Mouse (Mus musculus): ENCODE data around the gene Fgfr3. TPM values are rescaled to one million over a fixed set of nuclear protein-coding genes. Genes with fewer than 3 reads are reported as not detected.

Fgfr3 gene
- total RNA-seq, 1 experiment from 2014 or later, result not detected

DNA sequence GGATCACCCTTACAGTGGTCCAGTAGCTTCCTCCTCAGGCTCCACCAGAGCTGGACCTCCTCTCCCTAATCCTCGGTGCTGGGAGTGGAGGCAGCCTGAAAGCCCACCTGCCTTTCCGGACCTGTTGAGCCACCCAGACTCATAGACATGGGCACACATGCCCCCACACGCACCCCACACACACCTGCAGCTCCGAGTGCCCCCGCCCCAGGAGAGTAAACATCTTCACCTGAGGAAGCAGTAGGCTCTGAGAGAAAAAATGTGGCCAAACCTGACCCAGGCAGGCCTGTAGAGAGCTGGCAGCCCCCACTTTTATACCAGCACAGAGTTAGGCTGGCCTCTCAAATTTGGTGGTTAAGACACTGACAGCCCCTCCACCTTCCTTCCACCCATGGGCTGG is 25.0 kb upstream of the Fgfr3 start:
- ATAC-seq (ENCODE audit: extremely low read depth, insufficient number of reproducible peaks, low FRiP score, poor library complexity, severe bottlenecking), result no peak

DNA sequence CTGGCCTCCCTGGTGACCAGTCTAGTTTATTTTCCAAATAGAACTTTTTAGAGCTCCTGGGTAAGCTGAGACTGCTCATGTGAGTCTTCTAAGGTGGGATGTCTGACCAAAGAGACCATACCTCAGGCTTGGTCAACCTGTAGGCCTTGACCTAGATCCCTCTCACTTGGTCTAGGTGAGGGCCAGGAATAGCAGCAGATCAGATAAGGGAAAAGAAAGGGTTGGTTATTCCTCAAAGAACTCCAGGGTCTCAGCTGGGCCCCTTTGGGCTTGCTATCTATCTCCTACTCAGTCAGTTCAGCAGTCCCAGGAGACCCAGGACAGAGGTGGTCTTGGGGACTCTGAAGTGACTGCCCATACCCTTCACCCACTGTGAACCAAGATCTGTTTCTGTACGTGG is 23.9 kb upstream of the Fgfr3 start:
- ATAC-seq (ENCODE audit: extremely low read depth, insufficient number of reproducible peaks, low FRiP score, poor library complexity, severe bottlenecking), result no peak

DNA sequence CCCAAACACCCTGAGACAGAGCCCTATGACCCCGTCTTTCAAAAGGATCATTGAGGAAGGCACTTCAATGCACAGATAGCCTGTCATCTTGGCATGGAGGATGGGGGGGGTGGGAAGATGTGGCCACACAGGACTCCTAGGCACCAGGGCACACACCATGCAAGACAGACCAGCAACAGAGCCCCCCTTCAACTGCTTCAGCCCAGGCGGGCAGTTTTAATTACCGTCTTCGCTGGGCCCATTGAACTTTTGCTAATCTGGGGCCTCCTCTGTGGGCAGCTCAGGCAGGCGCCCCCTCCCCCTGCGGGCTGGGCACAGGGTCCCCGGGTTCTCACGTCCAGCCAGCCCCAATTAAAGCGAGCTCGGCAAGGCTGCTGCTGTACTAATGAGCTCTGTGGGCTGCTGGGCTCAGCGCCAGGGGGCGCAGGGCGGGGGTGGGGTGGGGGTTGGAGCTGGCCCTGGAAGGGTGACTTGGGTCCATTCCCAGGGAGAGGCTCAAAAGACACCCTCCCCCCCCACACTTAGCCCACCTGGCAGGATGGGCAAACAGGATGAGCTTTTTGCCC is 23.4 kb upstream of the Fgfr3 start:
- no peak for ATAC-seq (ENCODE audit: extremely low read depth, insufficient number of reproducible peaks, low FRiP score, poor library complexity, severe bottlenecking)

DNA sequence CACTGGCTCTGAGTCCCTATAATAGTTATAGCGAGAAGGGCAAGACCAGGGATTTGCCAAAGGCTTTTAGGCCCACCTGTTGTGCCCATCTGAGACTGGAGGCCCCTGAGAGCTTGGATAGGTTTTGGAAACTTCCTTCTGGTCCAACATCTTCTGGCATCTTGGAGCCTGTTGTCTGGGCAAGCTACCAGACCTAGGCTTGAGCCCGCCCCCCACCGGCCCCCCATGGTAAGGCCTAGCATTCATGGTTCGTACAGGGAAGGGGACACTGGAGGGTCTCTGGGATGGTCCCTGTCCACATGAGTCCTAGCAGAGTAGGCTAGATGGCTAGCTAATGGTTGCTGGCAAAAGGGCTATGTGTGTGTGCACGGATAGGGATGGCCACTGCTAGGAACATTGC is 22.8 kb upstream of the Fgfr3 start:
- no peak for ATAC-seq (ENCODE audit: extremely low read depth, insufficient number of reproducible peaks, low FRiP score, poor library complexity, severe bottlenecking)

DNA sequence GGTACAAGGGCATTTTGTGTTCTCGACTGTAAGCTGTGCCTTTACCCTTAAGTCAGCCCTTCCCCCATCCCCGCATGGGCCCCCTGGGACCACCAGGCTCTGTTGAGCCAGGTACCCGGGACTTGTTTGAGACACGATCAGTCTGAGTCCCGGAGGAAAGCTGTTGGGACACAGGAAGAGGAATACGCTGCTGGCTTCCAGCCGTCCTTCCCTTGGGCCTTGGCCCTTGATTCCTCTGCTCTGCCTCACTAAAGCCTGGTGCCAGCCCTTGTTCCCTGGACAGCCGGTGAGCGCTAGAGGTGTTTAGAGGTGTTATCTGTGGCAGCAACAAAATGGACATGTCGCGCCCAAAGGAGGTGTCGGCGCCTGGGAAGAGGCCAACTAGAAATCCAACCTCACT is 21.5 kb upstream of the Fgfr3 start:
- no peak for ATAC-seq (ENCODE audit: extremely low read depth, insufficient number of reproducible peaks, low FRiP score, poor library complexity, severe bottlenecking)

DNA sequence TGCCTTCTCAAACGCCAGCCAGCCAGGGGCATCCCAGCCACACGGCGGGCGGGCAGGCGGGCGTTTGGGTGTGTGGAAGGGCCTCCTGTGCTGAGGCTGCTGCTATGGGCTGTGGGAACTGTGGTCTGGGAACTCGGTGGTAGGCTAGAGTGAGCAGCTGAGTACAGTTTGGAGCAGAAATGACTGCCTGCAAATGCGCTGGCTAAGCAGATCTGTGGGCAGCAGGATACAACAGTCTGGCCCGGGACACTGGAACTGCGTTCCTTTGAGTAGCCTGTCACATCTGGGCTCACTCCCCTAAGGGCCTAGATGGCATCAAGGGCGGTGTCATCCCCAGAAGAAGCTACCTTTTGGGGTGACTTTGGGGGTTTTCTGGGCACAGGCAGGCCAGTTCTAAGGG is 19.6 kb upstream of the Fgfr3 start:
- no peak for ATAC-seq (ENCODE audit: extremely low read depth, insufficient number of reproducible peaks, low FRiP score, poor library complexity, severe bottlenecking)

DNA sequence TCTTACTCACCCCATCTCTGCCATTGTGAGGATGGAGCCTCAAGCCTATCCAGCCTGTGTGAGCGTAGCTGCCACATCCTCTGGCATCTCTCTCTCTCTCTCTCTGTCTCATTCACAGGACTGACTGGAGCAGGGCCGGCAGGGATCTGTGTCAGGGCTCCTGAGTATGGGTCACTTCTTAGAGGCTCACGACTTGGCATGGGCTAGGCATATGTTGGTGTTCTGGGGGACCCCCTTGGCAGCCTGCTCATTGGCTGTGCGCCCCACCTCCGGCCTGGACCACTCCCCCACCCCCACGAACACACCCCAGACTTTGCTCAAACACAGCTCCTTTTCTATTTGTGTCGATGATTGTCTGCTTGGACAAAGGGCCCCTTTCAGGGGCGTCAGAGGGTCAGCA is 17.5 kb upstream of the Fgfr3 start:
- ATAC-seq (ENCODE audit: extremely low read depth, insufficient number of reproducible peaks, low FRiP score, poor library complexity, severe bottlenecking), result no peak

DNA sequence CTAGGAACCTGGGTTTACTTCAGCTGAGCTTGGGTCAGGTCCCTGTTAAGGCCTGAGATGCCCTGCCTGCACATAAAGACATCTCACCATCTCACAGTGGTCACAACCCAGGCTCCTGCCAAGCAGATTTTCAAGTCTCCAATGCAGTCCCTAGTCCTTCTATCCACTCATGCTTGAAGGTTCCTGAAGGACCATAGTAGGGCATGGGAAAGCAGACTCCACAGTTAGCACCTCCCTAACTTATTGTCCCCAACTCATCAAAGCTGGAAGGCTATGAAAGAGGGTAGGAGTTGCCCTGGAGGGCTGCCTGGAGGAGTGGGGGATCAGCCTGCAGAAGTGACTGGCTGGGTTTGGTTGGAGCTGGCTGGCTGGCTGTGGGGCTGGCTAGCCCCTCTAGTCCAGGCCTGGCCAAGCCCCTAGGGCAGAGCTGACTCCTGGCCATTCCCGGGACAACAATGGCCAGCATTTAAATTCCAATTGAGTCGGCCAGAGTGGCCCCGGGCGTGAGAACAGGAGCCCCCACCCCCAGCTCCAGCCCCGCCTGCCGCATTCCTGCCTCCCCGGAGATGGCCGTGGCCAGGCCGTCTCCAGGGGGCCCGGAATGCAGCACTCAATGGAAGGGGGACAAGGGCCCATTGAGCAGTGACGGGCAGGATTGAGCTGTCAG is 16.4 kb upstream of the Fgfr3 start:
- ATAC-seq (ENCODE audit: extremely low read depth, insufficient number of reproducible peaks, low FRiP score, poor library complexity, severe bottlenecking), result no peak

DNA sequence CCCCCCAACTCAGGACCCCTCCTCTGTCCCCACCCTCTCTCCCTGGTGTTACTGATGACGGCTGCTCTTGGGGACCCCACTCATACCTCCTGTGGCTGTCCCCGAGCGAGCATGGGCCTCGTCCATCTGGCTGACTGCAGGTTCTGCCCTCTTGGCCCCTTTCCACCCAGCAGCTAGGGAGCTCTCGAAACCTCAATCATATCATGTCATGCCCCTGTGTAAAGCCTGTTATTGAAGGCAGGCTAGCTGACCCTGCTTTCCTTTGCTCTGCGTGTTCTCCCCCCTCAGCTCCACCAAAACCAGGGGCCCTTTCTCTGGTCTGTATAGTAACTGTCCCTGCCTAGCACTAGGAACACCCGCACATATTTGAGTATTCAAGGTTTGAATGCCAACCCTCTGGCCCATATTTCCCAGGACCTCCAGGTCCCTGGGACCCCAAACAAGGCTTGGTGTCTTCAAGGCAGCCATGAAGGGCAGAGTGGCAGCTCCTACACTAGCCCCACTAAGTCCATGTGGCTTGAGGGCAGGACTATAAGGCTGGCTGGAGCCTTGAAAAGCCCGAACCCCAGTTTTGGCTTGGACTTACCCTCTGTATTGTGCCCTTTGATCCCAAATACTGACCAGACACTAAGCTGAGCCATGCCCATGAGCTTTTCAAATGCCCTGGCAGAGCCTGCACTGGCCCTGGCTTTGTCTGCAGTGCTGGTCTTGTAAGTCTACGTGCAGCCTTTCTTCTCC is 15.7 kb upstream of the Fgfr3 start:
- no peak for ATAC-seq (ENCODE audit: extremely low read depth, insufficient number of reproducible peaks, low FRiP score, poor library complexity, severe bottlenecking)

DNA sequence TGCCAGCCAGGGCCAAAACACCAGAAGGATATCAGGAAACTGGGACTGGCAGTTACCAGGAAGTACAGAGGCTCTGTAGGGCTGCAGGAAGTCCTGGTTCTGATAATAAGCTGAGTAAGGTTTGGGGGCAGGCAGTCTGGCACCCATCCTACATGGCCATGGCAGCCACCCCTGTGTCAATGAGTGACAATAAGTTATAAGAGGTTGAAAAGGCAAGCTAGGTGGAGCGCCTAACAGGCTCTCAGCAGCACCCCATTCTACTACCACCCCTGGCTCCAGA is 15.2 kb upstream of the Fgfr3 start:
- no peak for ATAC-seq (ENCODE audit: extremely low read depth, insufficient number of reproducible peaks, low FRiP score, poor library complexity, severe bottlenecking)

DNA sequence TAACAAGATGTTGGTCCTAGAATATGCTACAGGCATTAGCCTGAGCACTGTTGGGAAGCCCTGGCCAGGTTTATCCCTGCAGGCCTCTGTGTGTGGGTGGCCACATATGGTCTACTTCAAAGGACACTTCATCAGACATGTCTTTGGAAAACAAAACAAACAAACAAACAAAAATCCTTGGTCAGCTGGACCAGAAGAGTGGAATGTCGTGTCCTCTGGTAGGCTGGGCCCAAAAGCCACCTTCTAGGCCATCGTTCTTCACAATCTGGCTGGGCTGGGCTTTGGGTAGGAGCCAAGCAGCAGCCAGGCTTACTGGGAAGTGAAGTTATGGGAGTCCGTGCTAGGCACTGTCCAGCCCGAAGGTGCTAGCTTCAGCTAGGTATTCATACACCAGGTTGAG is 14.3 kb upstream of the Fgfr3 start:
- no peak for ATAC-seq (ENCODE audit: extremely low read depth, insufficient number of reproducible peaks, low FRiP score, poor library complexity, severe bottlenecking)

DNA sequence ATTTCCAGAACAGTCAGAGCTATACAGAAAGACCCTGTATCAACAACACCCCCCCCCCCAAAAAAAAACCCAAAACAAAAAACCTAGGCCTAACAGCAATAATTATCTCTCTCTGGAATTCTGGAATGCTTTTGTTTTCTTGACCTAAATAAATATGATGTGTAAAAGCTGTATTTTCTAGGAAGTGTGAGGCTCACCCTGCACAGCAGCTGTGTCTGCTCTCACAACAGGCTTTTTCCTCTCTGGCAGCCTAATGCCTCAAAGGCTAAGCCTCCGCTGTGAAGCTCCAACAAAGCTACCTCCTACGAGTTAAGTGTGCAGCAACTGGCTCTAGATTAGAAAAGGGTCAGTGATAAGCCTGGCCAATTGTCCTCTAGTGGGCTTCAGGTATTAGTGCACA is 12.4 kb upstream of the Fgfr3 start:
- no peak for ATAC-seq (ENCODE audit: extremely low read depth, insufficient number of reproducible peaks, low FRiP score, poor library complexity, severe bottlenecking)

DNA sequence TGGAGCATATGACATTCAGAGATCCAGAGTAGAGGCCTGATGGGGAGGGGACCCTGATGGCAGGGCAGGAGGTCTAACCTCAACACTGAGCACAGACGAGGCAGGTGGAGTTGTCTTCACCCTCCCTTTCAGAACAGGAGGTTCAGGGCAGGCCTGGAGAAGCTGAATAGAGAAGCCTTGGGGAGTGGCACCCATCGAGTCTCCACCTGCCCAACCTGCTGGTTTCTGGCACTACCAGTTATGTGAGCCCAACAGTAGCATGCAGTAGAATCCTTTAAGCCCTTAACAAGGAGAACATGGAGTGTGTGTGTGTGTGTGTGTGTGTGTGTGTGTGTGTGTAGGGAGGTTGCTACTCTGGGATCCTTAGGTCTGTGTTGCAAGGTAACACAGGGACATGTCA is 8.9 kb upstream of the Fgfr3 start:
- ATAC-seq (ENCODE audit: extremely low read depth, insufficient number of reproducible peaks, low FRiP score, poor library complexity, severe bottlenecking), result no peak

DNA sequence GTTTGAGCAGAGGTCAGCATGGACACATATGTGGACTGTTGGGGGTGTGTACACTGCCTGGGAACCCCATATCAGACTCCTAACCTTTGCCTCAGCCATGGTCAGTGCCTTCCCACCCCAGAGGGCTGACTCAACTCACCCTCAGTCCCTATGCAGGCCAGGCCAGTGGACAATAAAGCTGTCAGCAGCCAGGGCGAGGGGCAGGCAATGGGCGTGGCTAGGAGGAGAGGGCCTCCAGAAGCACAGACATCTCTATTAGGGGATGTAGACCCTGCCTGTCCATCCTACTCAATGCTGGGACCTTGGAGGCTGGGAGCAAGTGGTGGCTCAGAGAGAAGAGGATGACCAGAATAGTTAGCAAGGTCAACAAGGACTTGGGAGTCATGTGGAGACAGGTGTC is 6.3 kb upstream of the Fgfr3 start:
- ATAC-seq (ENCODE audit: extremely low read depth, insufficient number of reproducible peaks, low FRiP score, poor library complexity, severe bottlenecking), result no peak

DNA sequence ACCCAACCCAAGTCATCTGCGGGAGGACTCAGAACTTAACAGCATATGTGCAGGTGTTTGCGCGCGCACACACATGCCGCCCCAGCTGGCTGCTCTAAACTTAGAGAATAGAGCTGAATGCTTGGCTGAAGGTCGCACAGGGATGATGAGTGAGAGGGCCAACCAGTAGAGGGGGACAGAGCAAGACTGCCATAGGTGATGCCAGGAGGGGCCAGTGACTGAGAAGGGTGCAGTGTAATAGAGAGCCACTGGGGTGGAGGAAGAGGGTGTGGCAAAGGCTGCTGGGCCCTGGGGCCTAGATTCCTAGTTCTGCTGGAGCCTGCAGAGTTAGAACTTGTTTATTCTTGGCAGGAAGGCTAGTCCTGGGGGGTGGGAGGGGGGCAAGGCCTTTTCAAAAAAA is 5.0 kb upstream of the Fgfr3 start:
- no peak for ATAC-seq (ENCODE audit: extremely low read depth, insufficient number of reproducible peaks, low FRiP score, poor library complexity, severe bottlenecking)

DNA sequence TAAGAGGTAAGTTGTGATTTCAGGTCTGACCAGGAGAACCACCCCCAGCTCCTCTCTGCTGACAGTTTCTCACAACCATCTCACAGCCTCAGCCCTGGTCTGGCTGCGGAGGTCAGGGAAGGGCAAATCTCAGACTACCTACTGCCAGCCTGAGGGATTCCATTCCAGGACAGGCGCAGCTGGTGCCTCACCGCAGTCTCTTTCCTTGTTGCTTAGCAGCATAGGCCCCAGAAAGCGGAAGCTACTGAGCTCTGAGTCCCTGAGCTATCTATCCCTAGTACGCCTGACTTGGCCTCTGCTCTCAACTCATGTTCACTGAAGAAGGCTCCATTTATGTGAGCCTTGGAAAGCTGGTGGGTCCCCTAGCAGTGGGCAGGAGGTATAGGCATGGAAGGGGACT is 3.0 kb upstream of the Fgfr3 start:
- no peak for ATAC-seq (ENCODE audit: extremely low read depth, insufficient number of reproducible peaks, low FRiP score, poor library complexity, severe bottlenecking)

DNA sequence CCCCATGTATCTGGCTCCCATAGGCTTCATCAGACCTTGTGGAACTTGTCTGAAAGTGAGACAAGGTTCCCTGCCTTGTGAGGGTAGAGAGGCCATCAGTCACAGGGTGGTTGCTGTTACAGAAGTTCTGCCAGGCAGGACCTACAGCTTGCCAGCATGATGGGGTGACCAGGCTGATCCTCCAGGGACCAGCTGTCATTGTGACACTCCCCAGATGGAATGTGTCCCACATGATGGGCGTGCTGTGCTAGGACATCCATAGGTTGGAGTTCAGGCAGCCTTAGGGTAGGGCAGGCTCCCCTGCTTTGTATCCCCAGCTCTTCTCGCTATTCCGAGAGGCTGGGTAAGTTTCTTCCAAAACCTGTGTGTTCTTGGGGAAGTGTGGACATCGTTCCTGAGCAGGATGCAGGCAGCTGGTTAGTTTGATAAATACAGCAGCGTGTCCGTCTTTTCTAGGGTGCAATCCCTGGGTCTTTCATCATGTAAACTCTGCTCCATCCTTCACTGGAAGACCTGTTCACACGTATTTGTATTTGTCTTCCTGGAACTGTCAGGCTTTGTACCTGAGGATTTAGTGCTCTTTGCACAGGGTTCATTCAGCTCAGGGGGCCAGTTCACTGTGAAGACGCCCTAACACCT is 503 bp upstream of the Fgfr3 start:
- no peak for ATAC-seq (ENCODE audit: extremely low read depth, insufficient number of reproducible peaks, low FRiP score, poor library complexity, severe bottlenecking)

DNA sequence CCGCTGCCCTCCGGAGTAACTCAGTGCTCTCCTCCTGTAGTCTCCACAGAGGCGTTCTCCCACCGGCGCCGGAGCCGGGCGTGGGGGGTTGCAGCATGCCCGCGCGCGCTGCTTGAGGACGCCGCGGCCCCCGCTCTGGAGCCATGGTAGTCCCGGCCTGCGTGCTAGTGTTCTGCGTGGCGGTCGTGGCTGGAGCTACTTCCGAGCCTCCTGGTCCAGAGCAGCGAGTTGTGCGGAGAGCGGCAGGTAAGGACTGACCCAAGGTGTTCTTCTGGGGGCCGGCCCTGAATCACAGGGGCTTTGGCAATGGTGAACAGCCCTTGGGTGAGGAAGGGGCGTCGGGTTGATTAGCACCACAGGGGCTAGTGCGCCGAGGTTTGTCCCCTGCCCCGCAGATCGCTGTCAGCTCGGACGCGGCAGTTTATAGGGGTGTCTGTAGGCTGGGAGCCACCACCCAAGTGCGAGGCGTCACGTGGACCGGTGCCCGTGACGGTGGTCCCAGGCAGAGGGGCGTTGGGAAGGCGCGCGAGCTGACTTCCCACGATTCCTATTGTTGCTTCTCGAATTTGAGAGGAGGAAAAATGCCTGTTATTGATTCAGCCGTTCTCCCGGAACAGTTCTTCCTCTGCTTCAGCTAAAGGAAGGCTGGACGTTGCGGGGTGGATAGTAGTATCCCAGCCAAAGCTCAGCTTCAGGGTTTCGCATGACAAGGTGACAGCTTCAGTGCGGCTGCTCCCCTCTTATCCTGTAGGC is 968 bp downstream of the Fgfr3 start:
- ATAC-seq (ENCODE audit: extremely low read depth, insufficient number of reproducible peaks, low FRiP score, poor library complexity, severe bottlenecking), result no peak

DNA sequence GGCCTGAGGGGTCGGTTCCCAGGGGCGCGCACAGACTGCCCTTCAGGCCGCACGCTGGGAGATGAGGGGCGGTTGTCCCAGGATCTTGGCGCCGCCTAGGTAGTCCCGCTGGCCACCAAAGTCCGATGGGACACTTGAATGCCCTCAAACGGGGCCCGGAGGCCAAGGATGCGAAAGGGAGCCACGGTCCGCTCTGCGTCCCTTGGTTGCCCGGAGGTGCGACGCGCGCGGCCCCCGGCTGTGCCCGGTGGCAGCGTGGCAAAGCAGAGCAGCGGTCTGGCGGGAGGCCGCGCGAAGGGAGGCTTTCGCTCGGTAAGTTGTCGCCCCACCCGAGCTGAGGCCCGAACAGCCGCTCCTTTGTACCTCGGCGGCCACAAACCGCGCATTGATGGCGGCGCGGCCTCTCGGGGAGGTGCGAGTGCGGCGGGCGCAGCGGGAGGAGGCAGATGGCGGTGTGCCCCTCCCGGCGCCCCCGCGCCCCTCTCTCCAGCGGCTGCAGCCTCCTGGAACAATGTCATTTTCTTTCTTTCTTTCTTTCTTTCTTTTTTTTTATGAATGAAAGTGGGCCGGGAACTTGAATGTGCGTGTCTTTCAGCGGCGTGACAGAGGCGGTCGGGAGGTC is 1.7 kb downstream of the Fgfr3 start:
- no peak for ATAC-seq (ENCODE audit: extremely low read depth, insufficient number of reproducible peaks, low FRiP score, poor library complexity, severe bottlenecking)
